Mouse (Mus musculus): ENCODE data around the gene Dnttip1.
A peak's percentile ranks its signal among the peaks of the same experiment; 100 is the strongest.

- TF ChIP-seq POLR2A (IDR thresholded peaks at IDR 0.05; ENCODE audit: control insufficient read depth, low read depth, low read length) = peak; percentile 55
- TF ChIP-seq CTCF (IDR thresholded peaks at IDR 0.05; ENCODE audit: control insufficient read depth, insufficient read depth, insufficient replicate concordance, low read depth, low read length) = no peak
Measured at GRCm38 (mm10) chr2:164804533-164805331, 58.9 kb downstream of the Dnttip1 start, which contains the start of the genes Acot8 and Zswim3.
